16 mouse cellular contexts compared by ENCODE assay signal in genomic region chr12:79052073-79052472, GRCm38 (mm10).
"Had no signal": no experiment of that assay in that cellular context is flagged by ENCODE, and none has a peak within 500 bp of the region (broad histone marks: within the 10 kb centered on the region; RNA-seq: fewer than 3 reads in every experiment).

No protein-coding gene starts in this region.

- H3K9ac ChIP-seq: limb, embryonic 15.5 days; liver, embryonic 12.5 days; lung, embryonic 14.5 days; neural tube, embryonic 15.5 days had no signal

- H3K27me3 ChIP-seq: limb, embryonic 15.5 days; liver, embryonic 12.5 days; neural tube, embryonic 15.5 days had no signal

- H3K4me3 ChIP-seq: limb, embryonic 15.5 days; liver, embryonic 12.5 days; midbrain, embryonic 10.5 days; myocyte; neural tube, embryonic 15.5 days had no signal

- H3K4me1 ChIP-seq: limb, embryonic 15.5 days; midbrain, embryonic 10.5 days; neural tube, embryonic 15.5 days had no signal

- ATAC-seq: liver, embryonic 12.5 days had no signal

- H3K36me3 ChIP-seq: liver, embryonic 12.5 days had no signal

- H3K9me3 ChIP-seq: limb, embryonic 15.5 days; liver, embryonic 12.5 days; midbrain, embryonic 10.5 days; neural tube, embryonic 15.5 days had no signal

- H3K4me2 ChIP-seq: limb, embryonic 15.5 days; liver, embryonic 12.5 days; lung, embryonic 14.5 days; neural tube, embryonic 15.5 days had no signal

- H3K27ac ChIP-seq: kidney, postnatal 0 days; limb, embryonic 15.5 days; liver, embryonic 12.5 days; midbrain, embryonic 10.5 days; neural tube, embryonic 15.5 days; stomach, postnatal 0 days had no signal

- DNase-seq: layer of hippocampus, adult 9-11 months; layer of hippocampus, postnatal 36 days; lung, embryonic 14.5 days; lung, postnatal 10 days; lung, postnatal 4 days; midbrain, embryonic 14.5 days; right cerebral cortex, adult 18-20 months; right cerebral cortex, postnatal 25 days; thymus, postnatal 4 days had no signal
